Comparison of ENCODE assay signal across 8 mouse cellular contexts in the genomic region with DNA sequence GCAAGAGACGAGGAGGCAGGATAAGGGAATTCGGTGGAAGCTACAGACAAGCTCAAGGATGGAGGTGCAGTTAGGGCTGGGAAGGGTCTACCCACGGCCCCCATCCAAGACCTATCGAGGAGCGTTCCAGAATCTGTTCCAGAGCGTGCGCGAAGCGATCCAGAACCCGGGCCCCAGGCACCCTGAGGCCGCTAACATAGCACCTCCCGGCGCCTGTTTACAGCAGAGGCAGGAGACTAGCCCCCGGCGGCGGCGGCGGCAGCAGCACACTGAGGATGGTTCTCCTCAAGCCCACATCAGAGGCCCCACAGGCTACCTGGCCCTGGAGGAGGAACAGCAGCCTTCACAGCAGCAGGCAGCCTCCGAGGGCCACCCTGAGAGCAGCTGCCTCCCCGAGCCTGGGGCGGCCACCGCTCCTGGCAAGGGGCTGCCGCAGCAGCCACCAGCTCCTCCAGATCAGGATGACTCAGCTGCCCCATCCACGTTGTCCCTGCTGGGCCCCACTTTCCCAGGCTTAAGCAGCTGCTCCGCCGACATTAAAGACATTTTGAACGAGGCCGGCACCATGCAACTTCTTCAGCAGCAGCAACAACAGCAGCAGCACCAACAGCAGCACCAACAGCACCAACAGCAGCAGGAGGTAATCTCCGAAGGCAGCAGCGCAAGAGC. TPM values are rescaled to one million over a fixed set of nuclear protein-coding genes. Genes with fewer than 3 reads are reported as not detected.
DNase-seq lines count a peak whose midpoint lies in the region; ATAC-seq and TF ChIP-seq lines count a peak whose summit lies in the region.

No protein-coding gene starts in this region.

- H3K4me2 ChIP-seq in midbrain, postnatal 0 days (ENCODE audit: low read depth, low read length, poor library complexity, severe bottlenecking) = peak overlapping the region; percentile 66

- DNase-seq in heart, adult 18-20 months = peak; percentile 10 to 20
- DNase-seq in heart, adult 8-10 months (ENCODE audit: low spot score) = no peak
- DNase-seq in R1 (ENCODE audit: low read depth, low spot score) = peak; percentile 13
- peak; percentile 19 for DNase-seq in forebrain, embryonic 10.5 days (ENCODE audit: extremely low spot score, low spot score)
- peak; percentile 2 to 15 for DNase-seq in heart, postnatal 36 days
- DNase-seq in kidney, postnatal 4 days = peak; percentile 7 to 20
- peak; percentile 1 for DNase-seq in midbrain, postnatal 0 days (ENCODE audit: low spot score)
- peak; percentile 6 to 10 for DNase-seq in urinary bladder, postnatal 36 days (ENCODE audit: low spot score in 2 of 2)

- peaks cover 26% of the 10 kb centered on the region for H3K4me1 ChIP-seq in forebrain, embryonic 10.5 days
- H3K4me1 ChIP-seq in midbrain, postnatal 0 days (ENCODE audit: insufficient read depth, low read length) = no peaks in the 10 kb centered on the region

- intact Hi-C loops in heart, postnatal 36 days (cut with DNase I) = loop anchor here (5.0 kb wide), 1 partner anchor 232 kb away; no protein-coding TSS in a partner anchor

- WGBS in forebrain, embryonic 10.5 days = 30% methylated on average over 30 of the region's 30 CpGs
- WGBS in midbrain, postnatal 0 days = 23% methylated on average over 22 of the region's 30 CpGs

- TF ChIP-seq CTCF in midbrain, postnatal 0 days (IDR thresholded peaks at IDR 0.05) = no peak

- no peak overlapping the region for H3K27ac ChIP-seq in forebrain, embryonic 10.5 days
- no peak overlapping the region for H3K27ac ChIP-seq in midbrain, postnatal 0 days (ENCODE audit: low read depth, low read length)

- H3K9ac ChIP-seq in midbrain, postnatal 0 days (replicated peaks; ENCODE audit: low read length, poor library complexity, severe bottlenecking) = no peak overlapping the region; the same call in 1 of the 2 replicates

- no peaks in the 10 kb centered on the region for H3K36me3 ChIP-seq in forebrain, embryonic 10.5 days (replicated peaks)
- no peaks in the 10 kb centered on the region for H3K36me3 ChIP-seq in midbrain, postnatal 0 days (ENCODE audit: insufficient read depth, low read length)

- no peaks in the 10 kb centered on the region for H3K9me3 ChIP-seq in forebrain, embryonic 10.5 days
- no peaks in the 10 kb centered on the region for H3K9me3 ChIP-seq in midbrain, postnatal 0 days (ENCODE audit: low read length)

- peak; percentile 49 for ATAC-seq in midbrain, postnatal 0 days (ENCODE audit: low FRiP score)

- H3K4me3 ChIP-seq in forebrain, embryonic 10.5 days = peak overlapping the region; percentile 50
- H3K4me3 ChIP-seq in midbrain, postnatal 0 days (ENCODE audit: low read depth, low read length) = peak overlapping the region; percentile 44

- peaks cover 70% of the 10 kb centered on the region for H3K27me3 ChIP-seq in forebrain, embryonic 10.5 days (ENCODE audit: poor library complexity, severe bottlenecking)
- H3K27me3 ChIP-seq in midbrain, postnatal 0 days (ENCODE audit: insufficient read depth, low read length) = peaks cover 16% of the 10 kb centered on the region

RNA-seq across cellular contexts. Expression of gene Ar, which starts 1.3 kb away (rescaled TPM):
- total RNA-seq in heart, adult 18-20 months (2021) = 1 to 10 TPM; 2.8 to 4.4 TPM
- 1 to 10 TPM; 2.6 to 3.8 (median 3.0) TPM for total RNA-seq in heart, adult 8-10 months (2022)
- polyA plus RNA-seq in forebrain, embryonic 10.5 days (2016; fragmentation: Nextera tagmentation; extraction: Ambion mirVana) = 0.05 and 0.10 TPM in 2 replicates
- total RNA-seq in heart, postnatal 36 days (2021) = 1 to 10 TPM; 2.4 to 2.9 TPM
- total RNA-seq in midbrain, postnatal 0 days (2014; rRNA removed) = 0.16 and 0.33 TPM in 2 replicates
- 0.29 and 0.32 TPM in 2 replicates for polyA plus RNA-seq in midbrain, postnatal 0 days (2015; fragmentation: Nextera tagmentation; extraction: Ambion mirVana)
